In genomic region chr7:111191674-111192073, GRCm38 (mm10) we compare ENCODE assay signal across 9 mouse cellular contexts.
DNase-seq lines count a peak whose midpoint lies in the region; ATAC-seq and TF ChIP-seq lines count a peak whose summit lies in the region.
"Had no signal": no experiment of that assay in that cellular context is flagged by ENCODE, and none has a peak within 500 bp of the region (broad histone marks: within the 10 kb centered on the region; RNA-seq: fewer than 3 reads in every experiment).

No protein-coding gene starts in this region.

- H3K4me3 ChIP-seq in cerebellum, adult 2 months (replicated peaks; ENCODE audit: insufficient read depth, low read depth, low read length): no peak overlapping the region
- H3K4me3 ChIP-seq: midbrain, embryonic 12.5 days had no signal

- 22% methylated on average over 4 of the region's 4 CpGs for WGBS in cerebellum, adult 2 months

- no peaks in the 10 kb centered on the region for H3K27me3 ChIP-seq in cerebellum, adult 2 months (ENCODE audit: control insufficient read depth, insufficient read depth, low read length)
- H3K27me3 ChIP-seq: midbrain, embryonic 12.5 days had no signal

- peak; percentile 27 to 35 for DNase-seq in cerebellum, adult 2 months
- no peak for DNase-seq in cerebellum, adult 11 months
- DNase-seq in retina, postnatal 1 day: peak; percentile 51
- DNase-seq in retina, embryonic 14.5 days (ENCODE audit: low spot score): no peak
- peak; percentile 71 for DNase-seq in heart, postnatal 4 days
- DNase-seq in lung, postnatal 36 days: peak; percentile 20
- no peak for DNase-seq in left cerebral cortex, adult 11 months (ENCODE audit: low spot score)

- no peak for TF ChIP-seq CTCF in cerebellum, adult 2 months (IDR thresholded peaks at IDR 0.05; ENCODE audit: borderline replicate concordance, insufficient read depth, low read depth, low read length)

- no peaks in the 10 kb centered on the region for H3K4me1 ChIP-seq in cerebellum, adult 2 months (ENCODE audit: control insufficient read depth, insufficient read depth, low read length)
- H3K4me1 ChIP-seq: midbrain, embryonic 12.5 days had no signal

- no peak for ATAC-seq in frontal cortex, adult (ENCODE audit: low TSS enrichment)

- H3K27ac ChIP-seq in cerebellum, adult 2 months (ENCODE audit: insufficient read depth, low read length): no peak overlapping the region
- H3K27ac ChIP-seq: midbrain, embryonic 12.5 days had no signal

- no peak for TF ChIP-seq POLR2A in cerebellum, adult 2 months (IDR thresholded peaks at IDR 0.05; ENCODE audit: borderline replicate concordance, insufficient read depth, low read length)

Comparison
In these comparisons a context has a peak if more than half of its experiments do, and no peak if none do; other contexts are left out.
1. DNase-seq: peak in cerebellum, adult 2 months (2 of 2), retina, postnatal 1 day (single experiment), heart, postnatal 4 days (single experiment) and lung, postnatal 36 days (single experiment); none in cerebellum, adult 11 months (single experiment), retina, embryonic 14.5 days (single experiment) and left cerebral cortex, adult 11 months (single experiment).